Mouse (Mus musculus) G1E (cell line): ENCODE data around the gene Spta1.

ENCODE experiments used
- CTCF ChIP-seq: IDR thresholded peaks from 2 replicates; pipeline ENCODE4 v1.5.1; 2012; ENCODE audit warnings: low read depth, low read length, inconsistent platforms, mixed read lengths
- GATA1 ChIP-seq: IDR thresholded peaks from 2 replicates; pipeline ENCODE4 v1.6.1; 2012; ENCODE audit warnings: borderline replicate concordance, low read length, inconsistent platforms, mixed read lengths

GRCm38 (mm10) chr1:174216528-174217204 is 44.1 kb downstream of the Spta1 start:
- TF ChIP-seq GATA1 (no peak), CTCF (no peak)
